Mouse (Mus musculus): ENCODE data around the gene B3gnt2.

B3gnt2 gene

DNA sequence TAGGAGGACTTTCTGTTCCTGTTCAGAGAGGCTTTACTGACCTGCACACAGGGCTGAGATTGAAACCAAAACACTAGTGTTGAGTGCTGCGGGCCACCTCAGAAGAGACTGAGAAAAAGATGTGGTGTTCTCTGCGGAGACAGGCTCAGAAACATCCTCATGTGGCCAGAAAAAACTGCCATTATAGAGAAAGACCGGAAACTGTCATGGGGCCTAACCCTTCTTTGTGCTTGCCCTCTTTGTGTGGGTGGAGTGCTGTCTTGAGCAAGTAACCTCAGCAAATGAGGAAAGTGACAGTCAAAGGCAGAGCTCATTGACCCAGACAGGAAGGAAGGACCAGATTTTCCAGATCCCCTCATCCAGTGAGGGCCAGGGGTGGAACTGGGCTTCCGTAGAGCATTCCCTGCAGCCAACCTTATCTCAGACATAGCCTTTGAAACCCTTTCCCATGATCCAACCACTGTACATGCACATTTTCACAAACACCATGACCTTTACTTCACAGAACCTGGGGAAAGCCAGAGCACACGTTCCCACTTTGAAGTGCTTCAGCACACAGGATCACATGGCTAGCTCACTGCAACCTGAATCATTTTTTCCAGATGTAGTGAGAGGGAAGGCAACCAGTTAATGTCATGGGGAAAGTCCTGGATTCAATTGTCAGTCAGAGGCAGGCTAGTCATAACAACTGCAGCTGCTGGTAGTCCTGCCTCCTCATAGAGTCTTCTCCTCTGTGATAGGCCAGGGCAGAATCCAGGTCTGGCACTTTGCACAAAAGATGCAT is 46.6 kb downstream of the B3gnt2 start:
- no peak for DNase-seq

DNA sequence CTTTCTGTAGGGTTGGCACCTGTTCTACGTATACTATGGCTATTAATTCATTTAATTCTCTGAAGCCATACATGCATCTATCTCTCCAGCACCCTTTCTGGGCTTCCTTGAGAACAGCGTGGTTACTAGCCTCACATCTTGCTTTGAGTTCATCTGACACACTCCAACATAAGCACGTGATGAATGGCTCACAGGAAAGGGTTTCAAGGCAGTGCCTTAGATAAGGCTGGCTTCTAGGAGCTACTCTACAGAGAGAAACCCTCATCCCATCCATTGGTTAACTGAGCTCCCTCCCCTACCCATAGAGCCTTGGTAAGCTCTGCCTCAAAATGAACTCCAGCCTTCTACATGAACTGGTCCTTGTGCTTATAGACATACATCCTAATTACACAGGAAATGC is 47.3 kb downstream of the B3gnt2 start:
- DNase-seq, result no peak

DNA sequence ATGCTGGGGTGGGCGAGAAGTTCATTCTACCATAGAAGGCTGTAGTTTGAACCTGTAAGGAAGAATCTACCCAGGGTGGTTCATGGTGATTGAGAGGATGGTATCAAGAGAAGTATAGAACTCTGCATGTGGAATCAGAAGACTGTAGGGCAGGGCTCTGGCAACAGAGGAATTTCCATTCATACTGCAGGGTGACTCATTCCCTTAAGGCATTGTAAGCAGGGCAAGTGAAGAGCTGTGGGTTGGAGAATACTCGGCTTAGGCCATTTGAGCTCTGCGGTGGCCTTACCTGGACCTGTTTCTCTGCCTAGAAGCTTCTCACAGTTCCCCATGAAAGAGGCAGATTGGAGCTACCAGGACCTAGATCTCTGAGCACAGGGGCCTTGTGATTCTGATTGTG is 49.3 kb downstream of the B3gnt2 start:
- no peak for DNase-seq

DNA sequence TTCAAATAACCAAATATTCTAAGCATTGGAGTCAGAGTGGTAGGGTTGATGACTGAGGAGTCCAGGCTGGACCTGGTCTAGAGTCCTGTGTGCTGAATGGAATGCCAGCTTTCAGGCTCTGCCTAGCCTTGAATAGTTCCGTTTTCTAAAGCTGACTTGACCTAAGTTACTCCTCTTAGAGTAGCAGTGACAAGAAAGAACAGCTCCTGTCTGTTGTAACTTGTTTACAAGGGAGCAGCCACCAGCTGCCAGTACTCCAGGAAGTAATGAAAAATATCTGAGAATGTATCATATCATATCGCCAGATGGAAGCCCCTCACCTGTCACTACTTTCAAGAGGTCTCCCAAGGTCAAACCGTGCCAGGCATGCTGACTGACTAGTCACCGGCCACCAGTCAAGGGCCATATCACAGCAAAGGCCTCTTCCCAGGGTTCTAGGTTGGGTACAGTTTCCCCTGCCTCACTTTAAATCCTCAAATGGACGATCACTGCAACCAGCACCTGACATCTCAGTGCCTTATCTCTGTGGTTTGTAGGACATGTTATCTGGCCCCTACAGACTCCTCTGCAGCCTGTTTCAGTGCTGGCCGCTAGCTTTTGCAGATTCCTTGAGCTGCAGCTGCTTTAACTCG is 51.2 kb downstream of the B3gnt2 start:
- DNase-seq, result no peak

DNA sequence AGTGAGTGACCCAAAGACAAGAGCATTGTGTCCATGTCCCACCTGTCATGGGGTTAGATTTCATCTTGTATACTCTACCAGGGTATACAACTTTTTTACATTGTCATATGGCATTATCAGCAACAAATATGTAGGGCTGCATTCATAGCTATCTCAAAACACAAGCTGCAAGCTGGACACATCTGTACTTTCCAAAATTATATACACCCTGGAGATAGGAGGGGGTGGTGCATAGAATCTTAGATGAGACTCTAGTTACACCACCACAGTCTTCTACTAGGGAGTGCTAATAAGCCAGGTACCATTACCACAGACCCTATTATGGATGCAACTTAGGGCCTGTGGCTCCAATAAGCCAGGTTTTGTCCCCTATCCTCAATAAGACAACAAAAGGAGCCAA is 52.7 kb downstream of the B3gnt2 start:
- DNase-seq, result no peak

DNA sequence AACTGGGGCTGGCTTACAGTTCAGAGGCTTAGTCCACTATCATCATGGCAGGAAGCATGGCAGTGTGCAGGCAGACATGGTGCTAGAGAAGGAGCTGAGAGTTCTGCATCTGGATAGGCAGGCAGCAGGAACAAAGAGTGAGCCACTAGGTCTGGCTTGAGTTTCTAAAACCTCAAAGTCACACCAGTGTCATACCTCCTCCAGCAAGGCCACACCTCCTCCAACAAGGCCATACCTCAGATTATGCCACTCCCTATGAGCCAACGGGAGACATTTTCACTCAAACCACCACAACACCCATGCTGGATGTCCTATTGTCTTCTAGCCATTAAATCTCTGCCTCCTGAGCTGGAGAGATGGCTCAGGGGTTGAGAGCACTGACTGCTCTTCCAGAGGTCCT is 55.6 kb downstream of the B3gnt2 start:
- DNase-seq, result no peak

DNA sequence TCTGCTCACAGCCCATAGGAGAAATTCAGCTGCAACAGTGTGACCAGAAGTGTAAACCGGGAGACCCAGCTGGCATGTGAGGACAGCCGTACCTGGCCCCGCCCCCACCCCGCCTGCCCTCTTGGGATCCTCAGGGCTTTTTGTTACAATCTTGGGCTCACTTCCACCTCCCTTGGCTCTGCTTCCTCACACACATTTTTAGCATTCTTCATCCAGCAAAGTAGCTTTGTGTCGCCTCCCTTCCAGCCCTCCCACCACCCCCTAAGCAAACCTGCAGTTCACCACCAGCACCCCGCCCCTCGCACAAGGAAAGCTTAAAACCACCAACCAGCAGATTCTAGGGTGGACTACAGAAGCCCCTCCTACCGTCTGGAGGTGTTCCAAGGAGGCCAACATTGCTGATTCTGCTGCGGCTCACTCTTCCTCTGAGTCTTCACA is 60.8 kb downstream of the B3gnt2 start:
- DNase-seq, result peak in 1 of 2 experiments; percentile 12

DNA sequence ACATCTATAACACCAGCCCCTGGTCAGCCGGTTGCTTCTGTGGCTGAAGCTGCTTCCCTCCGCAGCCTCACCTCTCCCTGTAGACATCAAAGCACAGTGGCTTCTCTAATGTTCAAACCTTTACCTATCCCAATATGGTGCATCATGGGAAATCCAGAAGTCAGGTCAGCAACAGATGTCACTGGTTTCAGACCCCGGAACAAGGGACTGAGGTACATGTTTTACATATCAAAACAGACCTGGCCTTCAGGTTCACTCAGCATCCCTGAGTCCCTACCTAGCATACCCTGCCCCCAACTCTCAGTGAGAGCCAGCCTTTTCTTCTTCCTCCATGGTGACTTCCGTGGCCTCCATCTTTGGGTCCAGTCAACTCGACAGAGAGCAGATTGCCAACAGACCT is 61.8 kb downstream of the B3gnt2 start:
- DNase-seq, result no peak

DNA sequence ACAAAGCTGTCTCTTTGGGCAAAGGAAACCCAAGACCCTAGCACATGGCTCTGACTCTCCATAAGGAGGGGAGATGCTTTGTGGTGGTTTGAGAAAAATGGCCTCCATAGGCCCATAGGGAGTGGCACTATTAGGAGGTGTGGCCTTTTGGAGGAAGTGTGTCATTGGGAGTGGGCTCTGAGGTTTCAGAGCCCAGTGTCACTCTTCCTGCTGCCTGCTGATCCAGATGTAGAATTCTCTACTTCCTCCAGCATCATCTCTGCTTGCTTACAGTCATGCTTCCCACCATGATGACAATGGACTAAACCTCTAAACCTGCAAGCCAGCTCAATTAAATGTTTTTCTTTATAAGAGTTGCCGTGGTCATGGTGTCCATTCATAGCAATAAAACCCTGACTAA is 66.0 kb downstream of the B3gnt2 start:
- no peak for DNase-seq

DNA sequence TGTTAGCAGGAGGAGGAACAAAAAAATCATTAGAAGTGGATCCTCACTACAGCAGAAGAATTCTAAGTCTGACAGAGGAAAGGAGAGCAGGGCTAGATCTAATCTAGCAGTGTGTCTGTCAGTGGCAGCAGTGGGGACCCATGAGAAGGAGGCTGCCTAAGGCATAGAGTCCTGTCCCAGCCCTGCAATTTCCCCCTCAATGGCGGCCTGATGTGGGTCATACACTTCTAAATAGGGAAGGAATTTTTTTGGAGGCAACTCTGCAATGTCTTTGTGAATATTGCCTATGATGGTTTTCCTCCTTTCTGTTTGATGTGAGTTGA is 66.9 kb downstream of the B3gnt2 start:
- no peak for DNase-seq

DNA sequence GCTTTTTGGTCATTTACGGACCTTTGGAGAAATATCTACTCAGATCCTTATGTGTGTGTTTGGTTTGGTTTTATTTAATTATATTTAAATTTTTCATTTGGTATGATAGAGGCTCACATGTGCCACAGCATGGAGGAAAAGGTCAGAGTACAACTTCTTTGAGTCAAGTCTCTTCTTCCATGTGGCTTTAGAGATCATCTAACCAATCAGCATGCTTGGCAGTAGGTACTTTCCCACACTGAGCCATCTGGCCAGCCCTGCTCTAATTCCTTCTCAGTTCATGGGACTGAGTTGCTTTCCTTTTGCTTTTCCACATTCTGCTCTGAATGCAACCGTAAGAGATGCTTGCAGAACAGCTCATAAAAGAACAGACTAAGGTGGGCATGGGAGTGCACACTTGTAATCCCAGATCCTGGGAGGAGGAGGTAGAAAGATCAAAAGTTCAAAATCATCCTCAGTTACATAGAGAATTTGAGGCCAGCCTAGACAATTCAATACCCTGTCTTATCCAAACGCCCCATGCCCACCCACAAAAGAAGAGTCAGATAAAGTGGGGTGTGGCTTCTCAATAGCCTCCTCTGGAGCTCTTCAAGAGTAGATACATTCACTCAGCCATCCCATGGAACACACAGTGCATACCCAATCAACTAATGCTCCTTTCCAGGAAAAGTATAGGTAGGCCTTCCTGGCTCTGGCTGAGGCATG is 67.4 kb downstream of the B3gnt2 start:
- DNase-seq, result peak; percentile 18 to 20

DNA sequence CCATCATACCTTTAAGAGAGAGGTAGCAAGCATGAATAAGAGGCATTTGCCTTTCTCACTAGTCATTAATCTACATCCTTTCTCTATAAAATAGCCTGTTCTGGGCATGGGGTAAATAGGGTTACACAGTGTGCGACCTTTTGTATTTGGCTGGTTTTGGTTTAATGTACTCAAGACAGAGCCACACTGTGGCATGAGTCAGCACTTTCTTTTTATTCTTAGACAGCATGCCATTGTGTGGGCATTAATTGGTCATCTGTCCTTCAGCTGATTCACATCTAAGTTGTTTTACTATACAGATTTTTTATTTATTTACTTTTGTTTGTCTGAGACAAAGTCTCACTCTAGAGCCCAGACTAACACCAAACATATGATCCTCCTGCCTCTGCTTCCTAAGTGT is 68.6 kb downstream of the B3gnt2 start:
- DNase-seq, result no peak

DNA sequence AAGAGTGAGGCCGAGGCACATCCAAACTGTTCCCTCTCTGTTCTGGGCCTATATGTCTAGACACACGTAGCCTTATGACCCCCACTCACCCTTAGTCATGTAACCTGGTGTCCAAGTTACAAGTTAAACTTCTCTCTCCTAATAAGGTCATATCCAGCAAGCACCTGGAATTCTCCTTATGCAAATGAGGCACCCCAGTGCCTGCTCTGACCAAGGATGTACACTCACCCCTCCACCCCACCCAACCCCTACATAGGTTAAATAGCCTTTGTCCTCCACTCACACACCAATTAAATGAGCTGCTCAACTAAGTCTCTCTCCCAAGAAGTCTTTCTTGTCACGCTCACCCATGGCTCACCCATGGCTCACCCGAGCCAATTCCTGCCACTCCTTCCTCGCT is 69.0 kb downstream of the B3gnt2 start:
- DNase-seq, result no peak

DNA sequence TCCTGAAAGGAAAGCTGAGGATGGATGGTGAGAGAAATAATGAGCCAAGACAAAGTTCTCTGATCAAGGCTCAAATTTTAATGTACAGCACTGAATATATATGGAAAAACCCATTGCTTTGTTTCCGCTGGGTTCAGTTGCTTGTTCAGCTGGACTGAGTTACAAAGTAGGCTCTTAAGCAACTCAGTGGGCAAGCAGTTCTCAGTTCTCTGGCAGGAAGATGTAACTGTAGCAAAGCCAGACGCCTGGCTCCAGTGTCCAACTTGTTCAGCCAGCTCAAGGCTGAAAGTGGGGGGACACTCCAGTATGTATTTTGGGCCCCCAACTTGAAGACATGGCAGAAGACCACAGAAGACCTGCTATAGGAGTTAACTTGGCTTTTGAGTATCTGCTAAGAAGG is 72.9 kb downstream of the B3gnt2 start:
- DNase-seq, result no peak

DNA sequence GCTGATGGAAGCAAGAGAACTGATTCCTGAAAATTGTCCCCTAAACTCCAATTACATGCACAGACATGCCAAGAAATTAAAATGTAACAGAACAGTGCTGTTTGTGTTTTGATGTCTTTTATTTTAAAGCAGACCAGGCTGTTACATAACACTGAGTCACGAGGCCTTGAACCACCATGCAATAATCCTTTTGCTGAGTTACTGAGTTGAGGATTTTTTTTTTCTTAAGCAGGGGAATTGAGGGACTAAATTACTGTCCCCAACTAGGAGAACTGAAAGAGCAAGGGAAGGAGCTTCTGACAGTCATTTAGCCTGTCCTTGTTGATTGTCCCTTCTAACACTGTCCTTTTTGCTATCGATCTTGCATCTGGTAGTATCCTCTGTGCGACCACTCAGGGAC is 76.3 kb downstream of the B3gnt2 start:
- no peak for DNase-seq

DNA sequence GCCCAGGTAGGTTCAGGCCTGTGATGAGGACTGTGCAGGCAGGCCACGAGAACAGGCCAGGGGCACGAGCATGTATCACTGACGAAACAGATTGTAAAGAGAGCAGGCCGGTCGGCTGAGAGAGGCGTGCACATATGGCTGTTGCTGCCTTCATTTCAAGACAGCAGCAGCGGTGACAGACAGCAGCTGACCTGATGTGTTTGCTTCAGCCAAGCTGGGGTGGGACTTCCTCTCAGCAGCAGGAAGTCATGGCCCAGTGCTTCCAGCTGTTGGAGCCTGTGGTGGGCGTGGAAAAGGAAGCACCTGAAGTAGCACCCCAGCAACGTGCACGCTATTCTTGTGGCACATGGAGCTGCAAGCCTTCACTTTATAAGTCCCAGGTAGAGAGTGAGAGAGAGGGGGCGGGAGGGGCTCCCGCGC is 78.0 kb downstream of the B3gnt2 start:
- no peak for DNase-seq

DNA sequence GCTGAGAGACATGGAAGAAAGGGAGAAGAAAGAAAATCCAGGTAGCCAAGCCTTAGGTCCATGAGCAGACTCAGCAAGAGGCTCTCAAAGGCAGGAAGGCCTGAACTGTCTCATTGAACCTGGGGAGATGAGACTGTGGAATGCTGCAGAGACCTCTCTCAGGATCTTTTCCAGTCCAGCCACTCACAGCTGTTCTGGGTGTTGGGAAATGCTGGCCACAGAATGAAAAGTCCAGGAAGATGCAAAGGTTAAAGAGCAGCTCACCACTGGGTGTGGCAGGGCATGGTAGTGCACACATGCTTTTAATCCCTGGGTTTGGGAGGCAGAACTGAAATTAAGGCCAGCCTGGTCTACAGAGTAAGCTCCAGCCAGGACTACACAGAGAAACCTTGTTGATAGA is 79.6 kb downstream of the B3gnt2 start:
- DNase-seq, result no peak

DNA sequence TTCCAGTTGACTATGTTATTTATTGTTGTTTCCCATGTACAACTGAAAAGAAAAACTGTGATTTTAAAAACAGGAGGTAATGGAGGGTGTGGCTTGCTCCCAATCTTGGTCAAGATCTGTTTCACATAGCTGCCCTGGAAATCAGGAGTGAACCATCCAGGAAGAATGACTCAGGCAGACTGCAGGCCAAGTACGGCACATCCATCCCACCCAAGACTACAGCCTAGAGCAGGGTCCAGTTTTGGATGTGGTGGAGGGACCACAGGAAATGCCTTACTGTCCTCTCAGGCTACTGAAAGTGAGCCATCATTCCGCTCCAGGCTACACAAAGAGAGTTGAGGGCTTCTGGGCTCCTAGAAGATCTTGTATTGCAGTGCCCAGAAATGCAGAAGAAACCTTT is 80.0 kb downstream of the B3gnt2 start:
- no peak for DNase-seq

DNA sequence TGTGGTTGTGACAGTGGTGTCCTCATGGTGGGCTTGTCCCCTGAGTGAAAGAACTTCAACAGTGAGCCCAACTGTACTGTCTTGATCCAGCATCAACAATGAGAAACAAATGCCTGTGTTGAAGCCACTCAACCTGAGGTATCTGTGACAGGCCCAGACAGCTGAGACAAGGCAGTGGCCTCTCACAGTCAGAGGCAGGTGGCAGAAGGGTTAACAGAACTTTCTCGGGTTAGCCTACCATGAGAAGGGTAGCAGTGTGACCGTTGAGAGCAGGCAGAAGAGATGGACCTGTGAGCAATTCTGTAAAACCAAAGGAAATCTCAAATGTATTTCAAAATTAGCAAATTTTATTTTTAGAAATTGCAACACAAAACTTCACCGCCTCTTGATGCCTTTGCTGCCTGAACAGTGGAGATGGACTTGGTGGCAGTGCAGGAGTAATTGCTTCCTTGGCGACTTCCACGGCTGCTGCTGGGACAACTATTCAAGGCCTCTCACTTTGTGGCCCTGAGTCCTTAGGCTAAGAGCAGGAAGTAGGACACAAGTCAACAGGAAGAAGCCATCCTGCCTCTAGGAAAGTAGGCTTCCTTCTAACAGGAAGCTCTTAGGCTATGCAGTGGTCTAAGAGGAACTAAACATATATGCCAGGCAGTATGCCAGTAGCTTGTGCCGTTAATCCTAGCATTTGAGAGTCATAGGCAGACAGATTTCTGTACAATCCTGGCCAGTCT is 80.8 kb downstream of the B3gnt2 start:
- DNase-seq, result no peak

DNA sequence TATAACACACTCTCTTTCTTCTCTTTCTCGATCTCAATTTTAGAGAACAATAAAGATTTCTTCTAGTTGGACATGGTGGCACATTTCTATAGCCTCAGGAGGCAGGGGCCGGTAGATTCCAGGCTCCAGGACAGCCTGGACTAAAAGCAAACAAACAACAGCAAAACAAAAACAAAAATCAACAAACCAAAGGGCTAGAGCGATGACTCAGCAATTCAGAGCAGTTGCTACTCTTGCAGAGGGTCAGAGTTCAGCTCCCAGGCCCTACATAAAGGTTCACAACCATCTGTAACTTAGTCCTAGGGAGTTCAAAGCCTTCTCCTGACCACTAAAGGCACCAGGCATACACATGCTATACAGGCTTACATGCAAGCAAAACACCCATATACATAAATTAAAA is 82.2 kb downstream of the B3gnt2 start:
- no peak for DNase-seq

DNA sequence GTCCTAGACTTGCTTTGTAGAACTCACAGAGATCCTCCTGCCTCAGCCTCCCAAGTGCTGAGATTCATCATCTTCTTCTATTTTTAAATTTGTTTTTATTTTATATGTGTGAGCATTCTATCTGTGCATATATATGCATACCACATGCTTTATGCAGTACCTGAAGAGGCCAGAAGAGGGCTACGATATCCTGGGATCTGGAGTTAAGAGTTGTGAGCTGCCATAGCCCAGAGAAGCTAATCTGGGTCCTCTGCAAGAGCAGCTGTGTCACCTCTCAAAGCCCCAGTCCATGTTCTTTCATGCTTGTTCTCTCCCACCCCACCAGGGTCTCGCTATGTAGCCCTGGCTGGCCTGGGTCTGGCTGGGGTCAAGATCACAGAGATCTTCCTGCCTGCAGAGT is 83.2 kb downstream of the B3gnt2 start:
- DNase-seq, result peak in 1 of 2 experiments; percentile 29

DNA sequence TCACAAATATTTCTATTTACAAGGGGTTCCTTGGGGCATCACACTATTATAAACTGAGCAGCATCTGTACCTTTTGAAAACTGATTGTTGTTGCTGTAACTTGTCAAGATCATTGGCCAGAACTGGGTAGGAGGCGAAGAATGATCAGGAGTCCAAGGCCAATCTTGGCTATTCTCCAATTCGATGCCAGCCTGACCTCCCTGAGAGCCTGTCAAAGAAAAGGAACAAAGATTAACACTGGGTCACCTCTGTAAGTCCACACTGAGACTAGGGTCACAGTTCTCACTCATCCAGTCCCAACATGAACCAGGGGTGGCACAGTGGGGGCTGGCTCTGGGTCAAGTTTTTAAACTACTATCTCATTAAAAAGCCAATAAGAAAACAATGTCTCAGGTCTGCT is 85.9 kb downstream of the B3gnt2 start:
- DNase-seq, result no peak

DNA sequence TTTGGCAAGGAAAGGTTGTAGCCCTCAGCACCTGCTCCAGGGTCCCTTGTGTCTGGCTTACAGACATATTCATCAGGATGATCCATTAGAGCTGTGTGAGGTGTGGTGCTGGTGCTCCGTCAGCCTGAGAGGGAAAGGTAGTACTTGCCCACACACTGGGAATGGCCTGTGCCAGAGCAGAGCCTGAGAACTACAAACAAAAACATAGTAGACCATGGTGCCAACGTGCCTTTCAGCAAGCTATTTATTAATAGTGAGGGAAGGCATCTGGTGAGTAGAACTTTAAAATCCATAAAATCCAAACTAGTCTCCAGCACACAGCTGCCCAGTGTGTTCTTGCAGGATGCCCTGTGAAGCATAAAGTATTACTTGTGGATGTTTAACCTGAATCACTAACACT is 94.5 kb downstream of the B3gnt2 start:
- no peak for DNase-seq

DNA sequence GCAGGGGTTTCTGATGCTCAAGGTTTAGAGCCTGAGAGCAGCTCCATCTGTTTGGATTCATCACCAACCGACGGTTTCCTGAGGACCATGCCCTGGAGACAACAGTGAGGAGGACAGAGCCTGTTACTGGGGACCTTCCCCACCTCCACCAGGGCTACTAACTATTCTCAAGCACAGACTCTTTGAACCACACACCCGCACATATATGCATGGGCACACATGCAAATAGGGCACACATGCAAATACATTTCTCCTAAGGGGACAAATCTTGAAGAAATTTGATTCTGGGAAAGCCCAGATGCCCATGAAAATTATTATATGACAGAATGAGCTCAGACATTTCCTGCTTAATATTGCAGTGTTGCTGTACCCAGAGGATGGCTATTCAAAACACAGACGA is 95.3 kb downstream of the B3gnt2 start:
- no peak for DNase-seq
